Mouse (Mus musculus) C2C12 (cell line): ENCODE results near the gene D10Jhu81e.

Source experiments
- CEBPB ChIP-seq: IDR thresholded peaks from one replicate; pipeline ENCODE4 v1.6.1; 2011; ENCODE audit warnings: low read depth, mild to moderate bottlenecking, control low read depth, moderate library complexity
- CTCF ChIP-seq: IDR thresholded peaks from one replicate; pipeline ENCODE4 v1.5.1; 2011; ENCODE audit not compliant: control insufficient read depth, insufficient read depth, insufficient read length
- MAX ChIP-seq: IDR thresholded peaks from one replicate; pipeline ENCODE4 v1.6.1; 2011; ENCODE audit warnings: mild to moderate bottlenecking, control low read depth
- USF1 ChIP-seq: IDR thresholded peaks from one replicate; pipeline ENCODE4 v1.6.1; 2011; ENCODE audit warnings: low read depth, mild to moderate bottlenecking, control low read depth, moderate library complexity

- TF ChIP-seq CTCF (no peak), USF1 (no peak), MAX (no peak), CEBPB (no peak)
These were observed 33.6 kb downstream of the D10Jhu81e start for GRCm38 (mm10) chr10:78135947-78136346.
